Mouse (Mus musculus): ENCODE measurements around the gene Nt5e.
"Not testable (repeated sequence)": the region's sequence is repeated elsewhere in the genome, so short reads cannot be mapped to it uniquely, and the experiment has no call there.

The Nt5e gene

GRCm38 (mm10) chr9:88326930-88327901 is at the start of gene Nt5e:
Nt5e (plus strand) TSS chr9:88327197.
- peak; percentile 68 for DNase-seq

- DNase-seq = no peak
Measured at GRCm38 (mm10) chr9:88277588-88277987, 49.4 kb upstream of the Nt5e start.

GRCm38 (mm10) chr9:88279728-88280127 is 47.3 kb upstream of the Nt5e start:
- DNase-seq = no peak

- DNase-seq = no peak
Measured at GRCm38 (mm10) chr9:88289568-88290168, 37.3 kb upstream of the Nt5e start.

GRCm38 (mm10) chr9:88292836-88293370 is 34.1 kb upstream of the Nt5e start:
- no peak for DNase-seq

- no peak for DNase-seq
Measured at GRCm38 (mm10) chr9:88295798-88296197, 31.2 kb upstream of the Nt5e start.

GRCm38 (mm10) chr9:88296321-88296720 is 30.7 kb upstream of the Nt5e start:
- DNase-seq = no peak

GRCm38 (mm10) chr9:88297244-88297643 is 29.8 kb upstream of the Nt5e start:
- DNase-seq = not testable (repeated sequence)

- DNase-seq = no peak
Measured at GRCm38 (mm10) chr9:88297871-88298658, 28.9 kb upstream of the Nt5e start.

- DNase-seq = no peak
Measured at GRCm38 (mm10) chr9:88307019-88307618, 19.9 kb upstream of the Nt5e start.

GRCm38 (mm10) chr9:88309127-88309526 is 17.9 kb upstream of the Nt5e start:
- no peak for DNase-seq

- DNase-seq = no peak
Measured at GRCm38 (mm10) chr9:88319226-88319625, 7.8 kb upstream of the Nt5e start.

- no peak for DNase-seq
Measured at GRCm38 (mm10) chr9:88324616-88325015, 2.4 kb upstream of the Nt5e start.

GRCm38 (mm10) chr9:88328666-88329065 is 1.7 kb downstream of the Nt5e start:
- no peak for DNase-seq

GRCm38 (mm10) chr9:88329166-88329748 is 2.3 kb downstream of the Nt5e start:
- DNase-seq = peak; percentile 14

GRCm38 (mm10) chr9:88330316-88330715 is 3.3 kb downstream of the Nt5e start:
- no peak for DNase-seq

- no peak for DNase-seq
Measured at GRCm38 (mm10) chr9:88332447-88332846, 5.5 kb downstream of the Nt5e start.

- no peak for DNase-seq
Measured at GRCm38 (mm10) chr9:88335839-88336238, 8.8 kb downstream of the Nt5e start.

GRCm38 (mm10) chr9:88340819-88341218 is 13.8 kb downstream of the Nt5e start:
- no peak for DNase-seq

GRCm38 (mm10) chr9:88342241-88342640 is 15.2 kb downstream of the Nt5e start:
- no peak for DNase-seq

- DNase-seq = no peak
Measured at GRCm38 (mm10) chr9:88342701-88343100, 15.7 kb downstream of the Nt5e start.

GRCm38 (mm10) chr9:88344424-88344823 is 17.4 kb downstream of the Nt5e start:
- no peak for DNase-seq

Data from lung, postnatal 10 days (tissue).